Mouse (Mus musculus): ENCODE data around the gene Rdh9. TPM values are rescaled to one million over a fixed set of nuclear protein-coding genes. Genes with fewer than 3 reads are reported as not detected.
A peak's percentile ranks its signal among the peaks of the same experiment; 100 is the strongest.

Rdh9 gene
- polyA plus RNA-seq, 1 experiment, result 0.13 TPM

DNA sequence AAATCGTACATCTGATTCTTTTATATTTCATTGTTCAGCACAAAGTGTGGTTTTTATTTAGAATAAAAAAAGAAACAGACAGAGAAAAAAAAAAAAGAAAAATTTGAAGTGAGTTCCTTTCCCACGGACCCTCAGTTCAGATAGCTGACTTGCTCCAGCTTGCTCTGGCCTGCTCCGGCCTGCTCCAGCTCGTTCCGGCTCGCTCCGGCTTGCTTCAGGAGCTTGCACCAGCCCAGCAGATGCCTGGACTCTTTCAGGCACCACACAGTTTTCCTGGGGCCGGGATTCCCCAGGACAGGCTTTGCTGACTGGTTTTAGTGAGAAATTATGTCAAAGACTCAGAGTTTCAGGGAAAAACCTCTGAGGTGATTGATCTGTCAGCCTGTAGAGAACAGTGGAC, 28.9 kb upstream of the Rdh9 start:
- Histone ChIP-seq H3K27ac (ENCODE audit: insufficient read depth, low read depth, low read length) (peak overlapping the region; percentile 5; the same call in 1 of the 2 replicates), H3K36me3 (ENCODE audit: control insufficient read depth, insufficient read depth, low read length) (peaks cover 6% of the 10 kb centered on the region), H3K4me1 (ENCODE audit: control insufficient read depth, insufficient read depth, low read length) (peaks cover 19% of the 10 kb centered on the region), H3K4me3 (ENCODE audit: insufficient read depth, low read depth, low read length) (no peak overlapping the region), H3K27me3 (replicated peaks; ENCODE audit: control insufficient read depth, insufficient read depth, low read length) (no peaks in the 10 kb centered on the region)
- 51% methylated on average over 8 of the region's 8 CpGs for WGBS
- DNase-seq, result peak; percentile 76
- no peak for TF ChIP-seq POLR2A (IDR thresholded peaks at IDR 0.05; ENCODE audit: low read depth, low read length)
- TF ChIP-seq CTCF (conservative IDR thresholded peaks at IDR 0.05; ENCODE audit: insufficient read depth, insufficient read length, low read depth, low read length), result no peak

DNA sequence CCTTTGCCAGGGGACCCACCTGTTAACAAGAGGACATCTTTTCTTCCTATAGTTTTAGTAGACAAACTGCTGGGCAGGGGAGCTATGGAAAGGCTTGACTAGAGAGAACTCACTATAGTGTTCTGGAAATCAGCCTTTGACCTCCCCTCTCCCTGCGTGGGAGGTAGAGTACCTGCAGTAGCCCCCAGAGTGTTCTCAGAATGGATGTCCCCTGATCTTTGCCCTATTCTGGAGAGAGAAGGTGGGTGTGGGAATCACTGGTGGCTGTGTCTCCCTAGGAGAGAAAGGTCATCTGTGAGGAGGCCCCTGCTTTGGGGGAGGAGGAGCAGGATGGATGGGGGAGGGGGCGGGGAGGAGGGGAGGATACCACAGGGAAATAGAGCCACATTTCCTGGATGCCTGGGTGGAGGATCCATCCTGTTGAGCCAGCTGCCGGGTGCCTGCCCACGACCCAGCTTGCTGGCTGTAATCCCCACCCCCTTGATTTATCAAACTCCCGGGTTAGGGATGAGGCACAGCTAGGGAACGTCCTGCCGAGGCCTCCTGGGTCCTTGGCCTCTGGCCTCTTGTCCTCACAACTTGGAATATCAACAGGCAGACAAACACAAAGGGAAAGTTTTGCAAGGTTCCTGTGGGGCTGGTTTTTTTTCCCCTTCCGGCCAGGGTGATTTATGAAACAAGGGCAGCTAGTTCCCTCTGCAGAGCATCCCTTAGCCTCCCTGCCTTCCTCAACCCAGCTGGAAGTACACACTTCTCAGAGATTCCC, 27.2 kb upstream of the Rdh9 start:
- no peak for TF ChIP-seq CTCF (conservative IDR thresholded peaks at IDR 0.05; ENCODE audit: insufficient read depth, insufficient read length, low read depth, low read length)
- TF ChIP-seq POLR2A (IDR thresholded peaks at IDR 0.05; ENCODE audit: low read depth, low read length), result no peak
- H3K27ac ChIP-seq (ENCODE audit: insufficient read depth, low read depth, low read length), result peak overlapping the region; percentile 26
- DNase-seq, result peak; percentile 89
- no peak overlapping the region for H3K4me3 ChIP-seq (ENCODE audit: insufficient read depth, low read depth, low read length)
- H3K36me3 ChIP-seq (ENCODE audit: control insufficient read depth, insufficient read depth, low read length), result no peaks in the 10 kb centered on the region
- peaks cover 19% of the 10 kb centered on the region for H3K4me1 ChIP-seq (ENCODE audit: control insufficient read depth, insufficient read depth, low read length)
- H3K27me3 ChIP-seq (replicated peaks; ENCODE audit: control insufficient read depth, insufficient read depth, low read length), result no peaks in the 10 kb centered on the region
- WGBS, result 16% methylated on average over 8 of the region's 8 CpGs

DNA sequence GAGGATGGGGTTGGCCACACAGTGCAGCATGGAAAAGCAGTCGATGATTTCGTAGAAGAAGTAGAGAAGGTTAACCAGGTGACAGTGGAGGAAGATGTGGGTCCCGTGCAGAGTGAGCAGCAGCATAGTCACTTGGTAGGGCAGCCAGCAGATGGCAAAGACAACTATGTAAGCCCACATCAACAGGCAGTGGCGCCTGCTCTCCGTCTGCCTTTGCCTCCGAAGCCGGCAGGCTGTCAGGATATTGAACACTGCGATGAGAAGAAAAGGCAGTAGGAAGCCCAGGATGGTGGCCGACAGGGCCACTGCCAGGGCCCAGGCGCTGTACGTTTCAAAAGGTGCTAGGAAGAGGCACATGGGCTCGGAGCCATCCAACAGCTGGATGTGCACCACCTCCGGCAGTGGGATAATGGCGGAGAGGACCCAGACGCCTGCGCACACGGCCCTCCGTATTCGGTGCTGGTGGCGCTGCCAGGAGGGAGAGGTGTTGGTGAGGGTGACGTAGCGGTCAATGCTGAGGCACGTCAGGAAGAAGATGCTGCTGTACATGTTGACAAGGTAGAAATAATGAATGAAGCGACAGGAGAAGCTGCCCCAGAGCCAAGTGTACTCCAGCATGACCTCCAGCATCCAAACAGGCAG, 25.9 kb upstream of the Rdh9 start:
- no peaks in the 10 kb centered on the region for H3K27me3 ChIP-seq (replicated peaks; ENCODE audit: control insufficient read depth, insufficient read depth, low read length)
- H3K4me3 ChIP-seq (ENCODE audit: insufficient read depth, low read depth, low read length), result peak overlapping the region; percentile 30
- no peak for TF ChIP-seq POLR2A (IDR thresholded peaks at IDR 0.05; ENCODE audit: low read depth, low read length)
- TF ChIP-seq CTCF (conservative IDR thresholded peaks at IDR 0.05; ENCODE audit: insufficient read depth, insufficient read length, low read depth, low read length), result no peak
- DNase-seq, result peak; percentile 27
- H3K27ac ChIP-seq (ENCODE audit: insufficient read depth, low read depth, low read length), result peak overlapping the region; percentile 31
- H3K36me3 ChIP-seq (ENCODE audit: control insufficient read depth, insufficient read depth, low read length), result no peaks in the 10 kb centered on the region
- peaks cover 27% of the 10 kb centered on the region for H3K4me1 ChIP-seq (ENCODE audit: control insufficient read depth, insufficient read depth, low read length)
- WGBS, result 69% methylated on average over 24 of the region's 24 CpGs

DNA sequence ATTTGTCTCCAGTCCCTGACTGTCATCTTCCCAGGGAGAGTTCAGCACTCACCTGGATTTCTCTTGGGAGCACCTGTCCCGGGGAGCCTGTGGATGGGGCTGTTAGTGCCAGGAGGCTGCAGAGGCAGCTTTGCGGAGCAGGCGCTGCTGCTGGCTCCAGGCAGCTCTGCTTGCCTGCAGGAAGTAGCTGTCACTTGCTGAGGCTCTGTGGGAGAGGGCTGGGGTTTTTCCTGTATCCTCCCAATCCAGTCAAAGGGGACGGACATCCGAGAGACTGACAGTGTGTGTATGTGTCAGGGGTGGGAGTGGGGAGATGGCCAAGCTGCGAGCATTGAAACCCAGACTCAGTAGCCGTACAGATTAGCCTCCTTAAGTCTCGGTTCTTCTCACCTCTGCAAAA, 24.6 kb upstream of the Rdh9 start, which contains the start of gene Gpr182:
Gpr182 (minus strand) TSS at position 185 of the 400 bp plus-strand sequence.
- H3K4me3 ChIP-seq (ENCODE audit: insufficient read depth, low read depth, low read length), result peak within 1 kb of the TSS; percentile 51
- H3K27ac ChIP-seq (ENCODE audit: insufficient read depth, low read depth, low read length), result peak within 1 kb of the TSS; percentile 37; the same call in 1 of the 2 replicates

DNA sequence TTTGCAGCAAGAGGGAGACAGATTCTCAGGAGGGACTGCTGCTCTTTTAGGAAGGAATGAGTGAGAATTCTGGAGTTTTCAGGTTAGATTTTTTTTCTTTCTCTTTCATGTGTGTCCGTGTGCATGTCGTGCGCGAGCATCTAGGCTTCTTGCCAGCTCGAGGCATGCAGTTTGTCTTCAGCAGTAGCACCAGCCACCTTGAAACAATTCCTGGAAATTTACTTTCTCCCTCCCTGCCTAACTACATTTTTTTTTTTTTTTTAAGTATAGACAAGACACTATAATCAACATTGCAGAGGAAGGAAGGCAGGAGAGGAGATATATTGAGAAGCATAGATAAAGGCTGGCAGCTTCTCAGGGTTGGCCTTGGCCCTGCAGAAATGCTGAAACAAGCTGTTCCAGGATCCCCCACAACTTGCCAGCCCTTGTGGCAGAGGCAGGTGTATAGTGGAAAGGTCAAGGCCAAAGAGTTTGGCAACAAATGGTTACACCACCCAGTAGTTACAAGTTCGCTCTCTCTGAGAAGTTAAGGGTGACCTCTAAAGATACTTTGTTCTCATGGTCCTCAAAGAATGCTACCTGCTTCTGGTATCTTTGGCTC, 21.5 kb upstream of the Rdh9 start:
- 18% methylated on average over 6 of the region's 6 CpGs for WGBS
- no peaks in the 10 kb centered on the region for H3K36me3 ChIP-seq (ENCODE audit: control insufficient read depth, insufficient read depth, low read length)
- peaks cover 9% of the 10 kb centered on the region for H3K4me1 ChIP-seq (ENCODE audit: control insufficient read depth, insufficient read depth, low read length)
- TF ChIP-seq POLR2A (IDR thresholded peaks at IDR 0.05; ENCODE audit: low read depth, low read length) (no peak), CTCF (conservative IDR thresholded peaks at IDR 0.05; ENCODE audit: insufficient read depth, insufficient read length, low read depth, low read length) (no peak)
- peak overlapping the region; percentile 65 for H3K27ac ChIP-seq (ENCODE audit: insufficient read depth, low read depth, low read length)
- DNase-seq, result peak; percentile 75
- no peak overlapping the region for H3K4me3 ChIP-seq (ENCODE audit: insufficient read depth, low read depth, low read length)
- H3K27me3 ChIP-seq (replicated peaks; ENCODE audit: control insufficient read depth, insufficient read depth, low read length), result no peaks in the 10 kb centered on the region

More for the DNA sequence above, 24.6 kb upstream of the Rdh9 start, which contains the start of gene Gpr182:
- no peaks in the 10 kb centered on the region for H3K27me3 ChIP-seq (replicated peaks; ENCODE audit: control insufficient read depth, insufficient read depth, low read length)
- 58% methylated on average over 8 of the region's 8 CpGs for WGBS
- peaks cover 23% of the 10 kb centered on the region for H3K4me1 ChIP-seq (ENCODE audit: control insufficient read depth, insufficient read depth, low read length)
- H3K36me3 ChIP-seq (ENCODE audit: control insufficient read depth, insufficient read depth, low read length), result no peaks in the 10 kb centered on the region
- DNase-seq, result peak; percentile 79
- TF ChIP-seq POLR2A (IDR thresholded peaks at IDR 0.05; ENCODE audit: low read depth, low read length) (peak; percentile 24), CTCF (conservative IDR thresholded peaks at IDR 0.05; ENCODE audit: insufficient read depth, insufficient read length, low read depth, low read length) (no peak)

DNA sequence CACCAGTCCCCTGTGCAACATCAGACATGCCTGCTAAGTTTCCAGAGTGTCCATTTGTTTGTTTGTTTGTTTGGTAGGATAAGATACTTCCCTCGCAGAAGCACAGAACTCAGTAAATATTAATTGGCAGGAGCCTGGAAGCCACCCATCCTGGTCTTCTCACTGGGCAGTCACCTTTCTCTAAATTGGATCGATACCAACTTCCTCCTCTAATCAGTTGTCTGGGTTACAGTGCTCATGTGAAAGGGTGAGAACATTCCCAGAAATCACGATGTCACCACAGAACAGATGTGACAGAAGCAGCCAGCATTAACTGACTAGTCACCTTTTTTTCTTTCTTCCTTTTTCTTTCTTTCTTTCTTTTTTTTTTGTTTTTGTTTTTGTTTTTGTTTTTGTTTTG, 20.9 kb upstream of the Rdh9 start:
- no peaks in the 10 kb centered on the region for H3K36me3 ChIP-seq (ENCODE audit: control insufficient read depth, insufficient read depth, low read length)
- peak; percentile 58 for DNase-seq
- peaks cover 9% of the 10 kb centered on the region for H3K4me1 ChIP-seq (ENCODE audit: control insufficient read depth, insufficient read depth, low read length)
- no peak overlapping the region for H3K4me3 ChIP-seq (ENCODE audit: insufficient read depth, low read depth, low read length)
- 20% methylated on average over 3 of the region's 3 CpGs for WGBS
- TF ChIP-seq POLR2A (IDR thresholded peaks at IDR 0.05; ENCODE audit: low read depth, low read length) (no peak), CTCF (conservative IDR thresholded peaks at IDR 0.05; ENCODE audit: insufficient read depth, insufficient read length, low read depth, low read length) (no peak)
- H3K27ac ChIP-seq (ENCODE audit: insufficient read depth, low read depth, low read length), result peak overlapping the region; percentile 65
- H3K27me3 ChIP-seq (replicated peaks; ENCODE audit: control insufficient read depth, insufficient read depth, low read length), result no peaks in the 10 kb centered on the region
